Mouse (Mus musculus): ENCODE measurements at regions not wholly inside any gene's neighbourhood (a gene's known extent, or its start where the extent isn't known, plus 50 kb on each side); places are given as distances from the start of the nearest gene placed in this dataset.

DNA sequence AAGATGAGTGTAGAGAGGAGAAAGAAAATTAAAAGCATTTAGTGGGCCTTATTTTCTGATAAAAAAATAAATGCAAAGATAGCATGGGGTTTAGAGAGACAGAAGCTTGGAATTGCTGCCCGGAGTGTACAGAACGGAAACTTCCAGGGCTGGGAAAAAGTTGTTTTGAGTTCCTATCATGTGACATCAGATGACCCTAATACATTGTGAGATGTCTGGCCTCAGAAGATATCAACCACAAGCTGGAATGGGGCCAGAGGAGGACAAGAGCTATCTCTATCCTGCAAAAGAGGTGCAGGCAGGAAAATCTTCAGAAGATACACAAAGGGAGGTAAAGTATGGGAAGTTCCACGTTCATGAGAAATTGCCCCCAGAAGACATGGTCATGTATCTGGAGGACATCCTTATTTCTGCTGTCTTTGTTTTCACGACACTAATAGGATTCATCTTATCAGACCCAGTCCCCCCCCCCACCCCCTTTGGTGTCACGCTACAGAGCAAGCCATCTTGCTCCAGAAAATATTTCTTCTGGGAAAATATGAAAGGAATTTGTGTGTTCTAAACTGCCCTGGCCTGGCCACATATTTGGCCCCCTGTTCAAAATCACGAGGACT lies 408.3 kb upstream of the N6amt1 start:
- H3K4me3 ChIP-seq = no peak overlapping the region
- ATAC-seq (ENCODE audit: low FRiP score) = no peak
- WGBS = 85% methylated on average over 6 of the region's 6 CpGs

DNA sequence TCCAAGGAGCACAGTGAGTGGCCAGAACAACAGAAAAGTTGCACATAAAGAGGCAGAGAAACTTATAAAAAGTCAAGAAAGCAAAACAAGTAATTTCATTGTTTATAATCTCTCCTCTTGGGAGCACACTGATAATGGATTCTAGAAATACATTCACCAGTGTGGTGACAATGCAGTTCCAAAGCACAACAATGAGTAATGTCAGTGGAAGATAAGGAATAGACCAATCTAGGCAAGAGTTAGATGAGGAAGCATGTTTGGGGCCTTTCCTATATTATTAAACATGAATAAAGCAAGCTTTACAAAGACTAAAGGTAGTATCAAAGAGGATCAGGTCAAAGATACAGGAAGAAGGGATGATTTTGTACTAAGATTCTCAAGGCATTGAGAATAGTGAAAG lies 408.9 kb upstream of the N6amt1 start:
- H3K9me3 ChIP-seq (replicated peaks) = no peaks in the 10 kb centered on the region
- H3K27me3 ChIP-seq = no peaks in the 10 kb centered on the region
- H3K4me3 ChIP-seq = no peak overlapping the region
- no peak overlapping the region for H3K4me2 ChIP-seq (replicated peaks)
- H3K4me1 ChIP-seq = no peaks in the 10 kb centered on the region
- no peak overlapping the region for H3K27ac ChIP-seq
- H3K9ac ChIP-seq = no peak overlapping the region
- H3K36me3 ChIP-seq = no peaks in the 10 kb centered on the region
- ATAC-seq (ENCODE audit: low FRiP score) = no peak

More for the DNA sequence above, 408.3 kb upstream of the N6amt1 start:
- no peak overlapping the region for H3K27ac ChIP-seq
- no peaks in the 10 kb centered on the region for H3K27me3 ChIP-seq
- no peak overlapping the region for H3K9ac ChIP-seq
- no peaks in the 10 kb centered on the region for H3K36me3 ChIP-seq
- no peaks in the 10 kb centered on the region for H3K4me1 ChIP-seq
- no peaks in the 10 kb centered on the region for H3K9me3 ChIP-seq (replicated peaks)
- H3K4me2 ChIP-seq (replicated peaks) = no peak overlapping the region

DNA sequence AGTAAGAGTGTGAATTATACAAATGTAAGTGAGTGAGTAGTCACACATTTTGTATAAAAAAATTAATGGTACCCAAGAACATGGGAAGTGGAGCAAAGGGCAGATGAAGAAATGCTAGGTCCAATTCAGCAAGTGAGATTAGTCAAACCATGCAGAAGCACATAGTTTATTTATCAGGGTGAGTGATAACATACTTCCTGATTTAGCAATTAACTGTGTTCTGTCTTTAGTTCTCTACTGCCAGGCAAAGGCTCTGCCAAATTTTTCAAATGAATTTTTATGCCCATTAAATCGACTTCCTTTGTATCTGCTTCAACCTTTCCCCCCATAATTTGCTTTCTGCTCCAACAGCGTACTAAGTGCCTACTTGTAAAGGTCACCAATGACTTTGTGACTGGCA lies 419.0 kb upstream of the N6amt1 start:
- H3K27ac ChIP-seq = no peak overlapping the region
- WGBS = 84% methylated on average over 2 of the region's 2 CpGs
- no peaks in the 10 kb centered on the region for H3K4me1 ChIP-seq
- H3K9me3 ChIP-seq (replicated peaks) = no peaks in the 10 kb centered on the region
- no peak for ATAC-seq (ENCODE audit: low FRiP score)
- H3K36me3 ChIP-seq = no peaks in the 10 kb centered on the region
- H3K27me3 ChIP-seq = no peaks in the 10 kb centered on the region
- no peak overlapping the region for H3K4me3 ChIP-seq
- no peak overlapping the region for H3K9ac ChIP-seq
- H3K4me2 ChIP-seq (replicated peaks) = no peak overlapping the region

DNA sequence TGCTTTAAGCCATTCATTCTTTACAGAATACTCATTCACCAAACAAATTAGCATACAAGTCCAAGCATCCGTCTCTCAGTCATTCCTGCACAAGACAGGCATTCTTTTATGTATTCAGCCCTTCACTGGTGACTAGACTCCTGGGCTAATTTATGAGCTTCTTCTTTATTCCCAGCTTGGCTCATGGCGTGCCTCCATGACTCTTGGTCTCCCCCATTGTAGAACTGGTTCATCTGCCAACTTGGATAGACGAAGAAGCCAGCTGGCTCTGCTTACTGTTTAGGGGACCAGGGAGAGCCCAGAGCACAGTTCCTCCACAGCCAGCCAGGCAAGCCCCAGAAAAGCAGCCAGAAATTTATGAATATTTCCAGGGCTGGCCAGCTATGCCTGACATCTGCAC lies 421.2 kb upstream of the N6amt1 start:
- Histone ChIP-seq H3K9me3 (replicated peaks) (no peaks in the 10 kb centered on the region), H3K9ac (no peak overlapping the region), H3K27me3 (no peaks in the 10 kb centered on the region), H3K27ac (no peak overlapping the region), H3K36me3 (no peaks in the 10 kb centered on the region), H3K4me2 (replicated peaks) (no peak overlapping the region), H3K4me1 (no peaks in the 10 kb centered on the region), H3K4me3 (no peak overlapping the region)
- ATAC-seq (ENCODE audit: low FRiP score) = no peak
- 45% methylated on average over 3 of the region's 3 CpGs for WGBS

DNA sequence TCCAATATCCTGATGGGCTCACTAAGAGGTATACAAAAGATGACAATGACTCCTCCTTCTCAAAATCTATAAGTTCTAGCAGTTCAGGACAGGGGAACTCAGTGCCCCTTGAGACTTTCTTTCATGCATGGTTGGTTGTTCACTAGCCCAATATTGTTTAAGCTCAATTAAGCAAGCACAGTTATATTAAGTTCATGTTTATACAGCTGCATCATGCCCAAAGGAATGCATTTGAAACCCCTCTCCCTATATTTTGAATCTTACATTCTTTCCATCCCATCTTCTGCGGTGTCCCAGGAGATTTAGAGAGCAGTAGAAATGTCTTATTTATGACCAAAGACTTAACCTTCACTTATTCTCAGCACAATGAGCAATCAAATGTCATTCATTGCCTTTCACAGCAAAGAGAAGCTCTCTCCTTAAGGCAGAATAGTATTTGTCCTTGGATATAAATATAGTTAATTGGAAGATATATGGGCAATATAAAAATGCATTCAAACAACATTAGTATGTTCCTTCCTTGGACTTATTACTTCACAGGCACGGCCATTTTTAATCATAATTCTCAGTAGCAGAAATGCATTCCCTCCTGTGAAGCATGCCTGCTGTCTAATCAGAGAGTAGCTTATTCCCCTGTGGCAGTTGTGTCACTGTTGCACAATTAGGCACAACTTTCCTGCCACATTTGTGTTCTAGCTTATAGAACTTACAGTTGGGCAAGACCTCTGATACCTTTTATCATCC lies 455.8 kb upstream of the N6amt1 start:
- Histone ChIP-seq H3K4me3 (no peak overlapping the region), H3K27ac (no peak overlapping the region)
- ATAC-seq (ENCODE audit: low FRiP score) = no peak

DNA sequence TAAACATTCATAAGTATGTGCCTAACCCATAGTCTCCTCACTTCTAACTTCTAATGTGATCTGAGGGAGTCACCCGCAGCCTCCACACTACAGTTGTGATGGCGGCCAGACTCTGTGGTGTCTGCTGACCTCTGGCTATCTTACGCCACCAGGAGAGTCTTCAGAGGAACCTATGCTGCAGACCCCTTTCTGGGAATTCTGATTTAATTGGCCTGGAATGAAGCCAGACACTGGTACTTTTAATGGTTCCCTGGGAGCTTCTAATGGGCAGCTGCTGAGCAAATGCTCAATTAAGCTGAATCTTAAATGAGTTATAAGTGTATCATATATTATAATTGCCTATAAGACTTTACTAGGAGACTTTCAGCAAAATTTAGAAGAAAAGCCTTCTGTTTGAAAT lies 459.0 kb upstream of the N6amt1 start:
- 83% methylated on average over 3 of the region's 3 CpGs for WGBS
- Histone ChIP-seq H3K9ac (no peak overlapping the region), H3K4me2 (replicated peaks) (no peak overlapping the region), H3K9me3 (replicated peaks) (no peaks in the 10 kb centered on the region), H3K27me3 (no peaks in the 10 kb centered on the region), H3K27ac (no peak overlapping the region), H3K36me3 (no peaks in the 10 kb centered on the region), H3K4me1 (no peaks in the 10 kb centered on the region), H3K4me3 (no peak overlapping the region)
- ATAC-seq (ENCODE audit: low FRiP score) = no peak

More for the DNA sequence above, 455.8 kb upstream of the N6amt1 start:
- Histone ChIP-seq H3K36me3 (no peaks in the 10 kb centered on the region), H3K9ac (no peak overlapping the region), H3K4me2 (replicated peaks) (no peak overlapping the region), H3K9me3 (replicated peaks) (no peaks in the 10 kb centered on the region), H3K27me3 (no peaks in the 10 kb centered on the region), H3K4me1 (no peaks in the 10 kb centered on the region)
- WGBS = 65% methylated on average over 2 of the region's 2 CpGs

DNA sequence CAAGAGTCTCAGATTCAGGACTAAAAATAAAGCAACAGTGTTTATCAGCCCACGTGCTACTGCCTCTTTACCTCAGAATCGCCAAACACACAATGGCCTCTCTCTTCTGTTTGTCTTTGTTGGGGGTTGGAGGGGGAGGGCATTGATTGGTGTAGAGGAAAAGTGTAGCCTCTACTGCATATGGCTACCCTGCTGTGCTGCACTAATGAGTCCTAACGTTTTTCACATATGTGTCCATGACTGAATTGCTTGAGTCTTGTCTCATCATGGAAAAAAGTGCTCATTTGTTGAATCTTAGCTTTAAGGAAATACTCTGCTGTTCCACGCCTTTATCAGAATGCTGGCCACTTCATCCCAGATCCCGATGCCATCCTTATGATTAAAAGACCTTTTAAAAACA lies 459.7 kb upstream of the N6amt1 start:
- Histone ChIP-seq H3K4me2 (replicated peaks) (no peak overlapping the region), H3K9me3 (replicated peaks) (no peaks in the 10 kb centered on the region), H3K36me3 (no peaks in the 10 kb centered on the region), H3K4me1 (no peaks in the 10 kb centered on the region), H3K27ac (no peak overlapping the region), H3K27me3 (no peaks in the 10 kb centered on the region), H3K4me3 (no peak overlapping the region), H3K9ac (no peak overlapping the region)
- no peak for ATAC-seq (ENCODE audit: low FRiP score)
- WGBS = 61% methylated on average over 5 of the region's 5 CpGs

DNA sequence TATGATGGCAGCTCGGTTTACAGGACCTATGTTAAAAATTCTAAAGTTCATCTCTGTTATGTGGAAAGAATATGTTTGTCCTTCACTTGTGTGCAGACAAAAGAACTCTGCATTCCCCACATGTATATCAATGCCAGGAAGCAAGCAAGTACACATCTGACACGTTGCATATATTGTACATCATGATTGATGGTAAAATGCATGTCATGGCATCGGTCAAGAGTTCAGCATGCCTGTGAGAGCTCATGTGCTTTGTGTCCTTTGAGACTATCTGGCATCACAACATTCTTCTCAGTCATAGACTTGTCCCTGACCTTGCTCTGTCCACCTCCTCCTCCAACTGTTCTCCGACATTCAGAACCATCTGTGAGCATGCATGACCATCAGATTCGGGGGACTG lies 465.6 kb upstream of the N6amt1 start:
- no peaks in the 10 kb centered on the region for H3K4me1 ChIP-seq
- no peaks in the 10 kb centered on the region for H3K36me3 ChIP-seq
- H3K27ac ChIP-seq = no peak overlapping the region
- no peaks in the 10 kb centered on the region for H3K27me3 ChIP-seq
- no peaks in the 10 kb centered on the region for H3K9me3 ChIP-seq (replicated peaks)
- no peak overlapping the region for H3K9ac ChIP-seq
- ATAC-seq (ENCODE audit: low FRiP score) = no peak
- no peak overlapping the region for H3K4me3 ChIP-seq
- WGBS = 71% methylated on average over 5 of the region's 5 CpGs
- no peak overlapping the region for H3K4me2 ChIP-seq (replicated peaks)

DNA sequence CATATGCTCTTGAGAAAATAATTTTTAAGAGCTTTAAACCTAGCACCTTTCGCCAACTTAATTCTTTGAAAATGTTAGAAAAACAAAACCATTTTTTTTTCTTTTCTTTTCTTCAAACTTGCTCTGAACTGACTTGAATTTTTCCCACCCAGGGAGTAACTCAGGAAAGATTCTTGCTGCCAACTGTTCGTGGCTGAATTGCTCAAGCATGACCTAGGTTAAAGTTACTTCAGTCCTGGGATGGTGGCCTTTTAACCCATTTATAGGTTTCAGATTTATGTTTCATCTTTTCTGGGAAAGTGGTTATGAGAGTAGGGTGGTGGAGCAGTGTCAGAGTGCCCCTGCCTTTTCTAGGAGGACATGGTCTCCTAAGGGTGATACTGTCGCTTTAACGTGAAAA lies 466.4 kb upstream of the N6amt1 start:
- Histone ChIP-seq H3K9me3 (replicated peaks) (no peaks in the 10 kb centered on the region), H3K27me3 (no peaks in the 10 kb centered on the region), H3K4me1 (no peaks in the 10 kb centered on the region), H3K9ac (no peak overlapping the region), H3K4me2 (replicated peaks) (no peak overlapping the region), H3K36me3 (no peaks in the 10 kb centered on the region), H3K4me3 (no peak overlapping the region), H3K27ac (no peak overlapping the region)
- ATAC-seq (ENCODE audit: low FRiP score) = no peak
- 70% methylated on average over 4 of the region's 4 CpGs for WGBS

DNA sequence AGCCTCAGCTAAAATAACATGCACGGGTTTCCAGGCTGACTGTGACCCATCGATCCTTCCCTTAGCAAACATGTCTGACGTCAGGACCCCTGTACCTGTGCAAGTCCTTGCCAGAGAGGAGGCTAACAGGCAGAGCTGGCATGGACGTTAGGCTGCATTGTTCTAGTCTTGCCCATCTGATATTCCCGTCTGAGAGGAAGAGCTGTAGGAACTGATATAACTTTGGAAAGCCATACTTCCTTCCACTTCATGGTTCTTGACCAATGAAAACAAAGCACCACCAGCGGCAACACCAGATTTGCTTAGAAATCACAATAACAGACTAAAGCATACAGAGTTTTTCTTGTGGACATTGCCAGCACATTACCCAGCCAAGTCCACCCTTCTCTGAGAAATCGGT lies 470.1 kb upstream of the N6amt1 start:
- no peaks in the 10 kb centered on the region for H3K4me1 ChIP-seq

DNA sequence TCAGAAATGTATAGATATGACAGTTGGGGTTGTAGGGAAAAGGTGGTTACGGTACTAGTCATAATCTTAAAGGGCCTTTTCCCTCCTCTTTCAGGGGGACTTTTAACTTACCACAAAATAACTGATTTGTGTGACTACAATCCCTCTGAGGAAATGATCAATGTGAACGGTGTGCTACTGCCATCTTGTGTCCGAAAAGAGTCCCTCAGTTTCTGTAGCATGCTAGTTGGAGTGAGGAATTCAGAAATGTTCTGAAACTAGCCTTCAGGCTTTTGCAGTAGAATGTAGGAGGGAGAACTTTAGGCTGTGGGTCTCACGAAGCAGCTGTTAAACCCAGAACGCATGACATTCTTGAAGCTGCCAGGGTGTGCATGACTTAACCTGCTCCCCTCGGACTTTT lies 471.5 kb upstream of the N6amt1 start:
- Histone ChIP-seq H3K9me3 (replicated peaks) (no peaks in the 10 kb centered on the region), H3K27me3 (no peaks in the 10 kb centered on the region), H3K36me3 (no peaks in the 10 kb centered on the region), H3K4me1 (no peaks in the 10 kb centered on the region), H3K4me3 (no peak overlapping the region), H3K9ac (no peak overlapping the region), H3K4me2 (replicated peaks) (no peak overlapping the region), H3K27ac (no peak overlapping the region)
- no peak for ATAC-seq (ENCODE audit: low FRiP score)
- WGBS = 31% methylated on average over 6 of the region's 6 CpGs

More for the DNA sequence above, 470.1 kb upstream of the N6amt1 start:
- Histone ChIP-seq H3K27ac (no peak overlapping the region), H3K9ac (no peak overlapping the region), H3K36me3 (no peaks in the 10 kb centered on the region), H3K9me3 (replicated peaks) (no peaks in the 10 kb centered on the region), H3K4me3 (no peak overlapping the region), H3K27me3 (no peaks in the 10 kb centered on the region), H3K4me2 (replicated peaks) (no peak overlapping the region)
- 84% methylated on average over 7 of the region's 7 CpGs for WGBS
- ATAC-seq (ENCODE audit: low FRiP score) = no peak

DNA sequence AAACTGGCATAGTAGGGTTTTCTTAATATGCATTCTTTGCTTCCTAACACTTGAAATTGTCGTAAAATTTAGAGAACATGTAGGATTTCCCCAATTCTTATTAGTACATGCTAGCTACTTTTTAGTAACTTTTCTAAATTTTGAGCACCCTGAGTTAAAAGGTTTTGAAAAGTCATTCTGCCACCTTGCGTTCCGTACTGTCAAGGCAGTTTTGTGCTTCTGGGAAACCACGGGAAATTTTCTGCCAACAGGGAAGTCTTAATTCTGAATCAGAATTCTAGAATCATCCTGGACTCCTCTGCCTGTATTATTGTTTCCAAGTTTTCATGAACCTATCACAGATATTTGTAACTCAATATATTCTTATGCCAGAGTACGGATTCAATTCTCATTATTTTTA lies 472.4 kb upstream of the N6amt1 start:
- no peak for ATAC-seq (ENCODE audit: low FRiP score)
- WGBS = 80% methylated on average over 5 of the region's 5 CpGs

DNA sequence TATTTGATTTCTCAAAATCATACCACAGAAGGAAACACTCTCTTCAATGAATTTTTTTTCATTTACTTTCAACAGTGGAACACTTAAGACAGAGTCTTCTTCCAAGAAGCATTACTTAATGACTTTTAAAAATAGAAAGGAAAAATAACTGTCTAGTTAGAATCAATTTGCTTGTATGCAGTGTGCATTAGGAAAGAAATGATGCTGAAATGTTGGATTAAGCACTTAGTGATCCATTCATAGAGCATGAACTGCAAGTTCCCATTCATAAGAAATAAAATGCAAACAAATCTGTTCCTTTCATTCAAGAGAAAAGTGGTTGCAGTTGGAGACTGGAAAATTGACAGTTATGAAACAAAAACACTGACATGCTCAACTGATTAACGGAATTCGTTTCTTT lies 493.2 kb upstream of the N6amt1 start:
- WGBS = 81% methylated on average over 2 of the region's 2 CpGs
- H3K9ac ChIP-seq = no peak overlapping the region
- H3K4me1 ChIP-seq = no peaks in the 10 kb centered on the region
- no peaks in the 10 kb centered on the region for H3K36me3 ChIP-seq
- no peak for ATAC-seq (ENCODE audit: low FRiP score)
- H3K4me2 ChIP-seq (replicated peaks) = no peak overlapping the region
- no peak overlapping the region for H3K27ac ChIP-seq
- no peaks in the 10 kb centered on the region for H3K9me3 ChIP-seq (replicated peaks)
- no peak overlapping the region for H3K4me3 ChIP-seq
- no peaks in the 10 kb centered on the region for H3K27me3 ChIP-seq

More for the DNA sequence above, 472.4 kb upstream of the N6amt1 start:
- Histone ChIP-seq H3K4me1 (no peaks in the 10 kb centered on the region), H3K27ac (no peak overlapping the region), H3K4me3 (no peak overlapping the region), H3K27me3 (no peaks in the 10 kb centered on the region), H3K9me3 (replicated peaks) (no peaks in the 10 kb centered on the region), H3K36me3 (no peaks in the 10 kb centered on the region), H3K4me2 (replicated peaks) (no peak overlapping the region), H3K9ac (no peak overlapping the region)

All from hindbrain, embryonic 12.5 days (tissue).